Mouse (Mus musculus) CD4-positive, CD25-positive, alpha-beta regulatory T cell (primary cell): ENCODE results near the gene Qtrt1. TPM values are rescaled to one million over a fixed set of nuclear protein-coding genes. Genes with fewer than 3 reads are reported as not detected.

ENCODE experiments used
- polyA plus RNA-seq: library from polyadenylated mRNA; unstranded; fragments of 100-300 nt; shearing (Covaris generic); gene quantifications from one replicate; pipeline ENCODE4 v1.2.1, GENCODE M21; 2017

The Qtrt1 gene
- polyA plus RNA-seq: 38.4 TPM

GRCm38 (mm10) chr9:21411669-21412550 is at the start of gene Qtrt1:
Gene Qtrt1, plus strand, starts transcription at chr9:21411837.

GRCm38 (mm10) chr9:21367357-21368111 is 44.1 kb upstream of the Qtrt1 start, which contains the start of gene Ilf3:
Gene Ilf3, plus strand, starts transcription at chr9:21367871.

GRCm38 (mm10) chr9:21424631-21425555 is 13.3 kb downstream of the Qtrt1 start, which contains the start of gene Dnm2:
Gene Dnm2, plus strand, starts transcription at chr9:21424908.

Other genes starting within 250 kb of the Qtrt1 start
- gene Pde4a, start 246.1 kb upstream of the Qtrt1 start, polyA plus RNA-seq: 1.3 TPM
- 66.8 TPM for gene Keap1, start 172.5 kb upstream of the Qtrt1 start, polyA plus RNA-seq
- 0.07 TPM for gene S1pr5, start 163.4 kb upstream of the Qtrt1 start, polyA plus RNA-seq
- gene Atg4d, start 146.5 kb upstream of the Qtrt1 start, polyA plus RNA-seq: 75.3 TPM
- 30.0 TPM for gene Kri1, start 123.9 kb upstream of the Qtrt1 start, polyA plus RNA-seq
- gene Cdkn2d, start 120.4 kb upstream of the Qtrt1 start, polyA plus RNA-seq: 143 TPM
- gene Ap1m2, start 99.5 kb upstream of the Qtrt1 start, polyA plus RNA-seq: 3.5 TPM
- 568 TPM for gene Slc44a2, start 91.1 kb upstream of the Qtrt1 start, polyA plus RNA-seq
- 60.6 TPM for gene Ilf3, start 44.0 kb upstream of the Qtrt1 start, polyA plus RNA-seq
- 234 TPM for gene Dnm2, start 13.1 kb downstream of the Qtrt1 start, polyA plus RNA-seq
- gene Tmed1, start 98.4 kb downstream of the Qtrt1 start, polyA plus RNA-seq: 4.4 TPM
- gene AB124611, start 114.3 kb downstream of the Qtrt1 start, polyA plus RNA-seq: 30.7 TPM
- 78.8 TPM for gene Carm1, start 135.1 kb downstream of the Qtrt1 start, polyA plus RNA-seq
- 38.1 TPM for gene Timm29, start 180.9 kb downstream of the Qtrt1 start, polyA plus RNA-seq
- gene Yipf2, start 181.0 kb downstream of the Qtrt1 start, polyA plus RNA-seq: 26.2 TPM
- 63.5 TPM for gene Smarca4, start 204.3 kb downstream of the Qtrt1 start, polyA plus RNA-seq